In the genomic region with DNA sequence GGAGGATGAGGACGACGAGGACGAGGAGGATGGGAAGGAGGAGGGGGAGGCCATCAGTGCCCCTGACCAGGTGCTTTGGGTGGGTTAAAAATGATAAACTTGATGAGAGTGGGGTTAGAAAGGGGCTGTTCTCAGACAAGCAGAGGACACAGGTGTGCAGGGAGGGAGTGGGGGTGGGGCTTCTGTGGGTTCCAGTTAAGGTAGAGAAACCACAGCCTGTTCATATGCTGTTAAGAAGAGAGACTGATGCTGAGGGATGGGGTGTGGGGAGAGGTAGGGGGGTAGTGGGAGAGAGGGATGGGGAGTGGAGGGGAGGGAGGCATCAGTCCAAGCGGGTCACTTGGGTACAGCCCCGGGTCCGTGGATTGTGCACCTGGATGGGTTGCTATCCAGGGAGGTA, we compare ENCODE assay signal across 18 mouse cellular contexts.
DNase-seq lines count a peak whose midpoint lies in the region; ATAC-seq and TF ChIP-seq lines count a peak whose summit lies in the region.
"Had no signal": no experiment of that assay in that cellular context is flagged by ENCODE, and none has a peak within 500 bp of the region (broad histone marks: within the 10 kb centered on the region; RNA-seq: fewer than 3 reads in every experiment).

No protein-coding gene starts in this region.

- no peak overlapping the region for H3K27ac ChIP-seq in lung, embryonic 15.5 days
- H3K27ac ChIP-seq in thymus, adult 2 months (ENCODE audit: control insufficient read depth, insufficient read depth, low read length), result peak overlapping the region; percentile 5; the same call in 1 of the 2 replicates
- H3K27ac ChIP-seq: embryonic facial prominence, embryonic 12.5 days; forebrain, embryonic 15.5 days; heart, adult 2 months; heart, embryonic 15.5 days had no signal

- ATAC-seq in lung, embryonic 15.5 days (ENCODE audit: borderline replicate concordance, extremely low read depth, low FRiP score, low TSS enrichment), result 0 out of 2 replicates have a peak, but pooled peaks have one; percentile 11
- ATAC-seq: activated CD4-positive, CD25-positive, alpha-beta regulatory T cell, adult 4 months; forebrain, embryonic 15.5 days; Patski had no signal

- DNase-seq in lung, postnatal 10 days, result no peak
- peak; percentile 35 for DNase-seq in thymus, adult 2 months
- DNase-seq in thymus, adult 18-20 months, result no peak
- DNase-seq in thymus, postnatal 36 days, result peak; percentile 51 to 68
- no peak for DNase-seq in spleen, postnatal 10 days (ENCODE audit: low spot score in 2 of 2)
- DNase-seq: adrenal gland, postnatal 14 days; cerebellum, adult 11-12 months; cerebellum, adult 9-10 months; cerebellum, postnatal 25 days; gastrocnemius, postnatal 10 days; heart, adult 2 months had no signal

- no peak overlapping the region for H3K4me3 ChIP-seq in lung, embryonic 15.5 days
- H3K4me3 ChIP-seq in thymus, adult 2 months (ENCODE audit: control insufficient read depth, insufficient read depth, low read length), result no peak overlapping the region
- H3K4me3 ChIP-seq: embryonic facial prominence, embryonic 12.5 days; forebrain, embryonic 15.5 days; heart, adult 2 months; heart, embryonic 15.5 days had no signal

- WGBS in lung, embryonic 15.5 days, result 59% methylated on average over 6 of the region's 6 CpGs
- 26% methylated on average over 6 of the region's 6 CpGs for WGBS in thymus, adult 2 months

- TF ChIP-seq CTCF in thymus, adult 2 months (IDR thresholded peaks at IDR 0.05; ENCODE audit: borderline replicate concordance, control insufficient read depth, extremely low read depth, insufficient read depth, low read length, poor library complexity), result no peak

- H3K4me1 ChIP-seq in lung, embryonic 15.5 days, result no peaks in the 10 kb centered on the region
- H3K4me1 ChIP-seq in thymus, adult 2 months (replicated peaks; ENCODE audit: control insufficient read depth, insufficient read depth, low read length), result peaks cover 24% of the 10 kb centered on the region
- H3K4me1 ChIP-seq: embryonic facial prominence, embryonic 12.5 days; forebrain, embryonic 15.5 days; heart, embryonic 15.5 days had no signal

- no peak for TF ChIP-seq POLR2A in thymus, adult 2 months (IDR thresholded peaks at IDR 0.05; ENCODE audit: control insufficient read depth, extremely low read depth, insufficient read depth, low read length, poor library complexity)

- no peaks in the 10 kb centered on the region for H3K9me3 ChIP-seq in lung, embryonic 15.5 days
- H3K9me3 ChIP-seq: embryonic facial prominence, embryonic 12.5 days; forebrain, embryonic 15.5 days; heart, embryonic 15.5 days had no signal

- no peak overlapping the region for H3K9ac ChIP-seq in lung, embryonic 15.5 days
- H3K9ac ChIP-seq: embryonic facial prominence, embryonic 12.5 days; forebrain, embryonic 15.5 days; heart, embryonic 15.5 days had no signal

- 0 out of 2 replicates have a peak, but pooled peaks cover 6% of the 10 kb centered on the region for H3K27me3 ChIP-seq in lung, embryonic 15.5 days
- H3K27me3 ChIP-seq in thymus, adult 2 months (ENCODE audit: control insufficient read depth, insufficient read depth, low read length), result no peaks in the 10 kb centered on the region
- H3K27me3 ChIP-seq: forebrain, embryonic 15.5 days had no signal

- no peaks in the 10 kb centered on the region for H3K36me3 ChIP-seq in lung, embryonic 15.5 days
- no peaks in the 10 kb centered on the region for H3K36me3 ChIP-seq in thymus, adult 2 months (ENCODE audit: control insufficient read depth, insufficient read depth, low read length)
- H3K36me3 ChIP-seq: embryonic facial prominence, embryonic 12.5 days; forebrain, embryonic 15.5 days; heart, embryonic 15.5 days had no signal

- H3K4me2 ChIP-seq in lung, embryonic 15.5 days, result no peak overlapping the region
- H3K4me2 ChIP-seq: embryonic facial prominence, embryonic 12.5 days; forebrain, embryonic 15.5 days; heart, embryonic 11.5 days; heart, embryonic 15.5 days had no signal

Comparison
In these comparisons a context has a peak if more than half of its experiments do, and no peak if none do; other contexts are left out.
1. DNase-seq: peak in thymus, adult 2 months (single experiment) and thymus, postnatal 36 days (2 of 2); none in lung, postnatal 10 days (single experiment), thymus, adult 18-20 months (0 of 2) and spleen, postnatal 10 days (0 of 2).